Mouse (Mus musculus) myocyte (in vitro differentiated cells): ENCODE results near the gene Plxnd1. TPM values are rescaled to one million over a fixed set of nuclear protein-coding genes. Genes with fewer than 3 reads are reported as not detected.

ENCODE experiments used
- H3K27me3 ChIP-seq: one replicate; pipeline ENCODE4 v1.6.1; 2011; ENCODE audit not compliant: control insufficient read depth, insufficient read depth, insufficient read length
- H3K36me3 ChIP-seq: one replicate; pipeline ENCODE4 v1.6.1; 2011; ENCODE audit not compliant: control insufficient read depth, insufficient read depth
- H3K4me2 ChIP-seq: one replicate; pipeline ENCODE4 v1.6.1; 2011; ENCODE audit warnings: low read depth, control low read depth
- H3K4me3 ChIP-seq: one replicate; pipeline ENCODE4 v1.5.1; 2011; ENCODE audit warnings: mild to moderate bottlenecking, control low read depth, moderate library complexity
- H3K79me2 ChIP-seq: one replicate; pipeline ENCODE4 v1.6.1; 2011; ENCODE audit not compliant: control insufficient read depth, insufficient read depth
- H3ac ChIP-seq: one replicate; pipeline ENCODE4 v1.6.1; 2011; ENCODE audit not compliant: control insufficient read depth, insufficient read length
- CEBPB ChIP-seq: IDR thresholded peaks from 2 replicates; pipeline ENCODE4 v1.6.1; 2011; ENCODE audit warnings: mild to moderate bottlenecking, moderate library complexity; ENCODE audit not compliant: poor library complexity, insufficient read depth, severe bottlenecking
- E2F4 ChIP-seq: IDR thresholded peaks from one replicate; pipeline ENCODE4 v1.6.1; 2011; ENCODE audit warnings: mild to moderate bottlenecking, control low read depth, moderate library complexity; ENCODE audit not compliant: insufficient read depth
- MAX ChIP-seq: IDR thresholded peaks from one replicate; pipeline ENCODE4 v1.6.1; 2011; ENCODE audit warnings: low read depth, mild to moderate bottlenecking, control low read depth
- MYOD1 ChIP-seq, 3 experiments: IDR thresholded peaks; one replicate each; pipeline ENCODE4 v1.6.1; 2011; ENCODE audit warnings: control low read depth in 2 of 3, low read depth in 2 of 3, mild to moderate bottlenecking in 2 of 3, moderate library complexity in 1 of 3; ENCODE audit not compliant: insufficient read length in 2 of 3, control insufficient read depth in 1 of 3
- MYOG ChIP-seq, 3 experiments: IDR thresholded peaks; one replicate each; pipeline ENCODE4 v1.6.1; 2011; ENCODE audit warnings: control low read depth in 2 of 3, low read depth in 2 of 3, mild to moderate bottlenecking in 2 of 3; ENCODE audit not compliant: insufficient read length in 2 of 3, control insufficient read depth in 1 of 3, insufficient read depth in 1 of 3
- POLR2A ChIP-seq: IDR thresholded peaks from one replicate; pipeline ENCODE4 v1.6.1; 2011; ENCODE audit warnings: low read depth, mild to moderate bottlenecking, control low read depth, moderate library complexity; ENCODE audit not compliant: insufficient read length
- POLR2AphosphoS2 ChIP-seq: IDR thresholded peaks from one replicate; pipeline ENCODE4 v1.6.1; 2011; ENCODE audit warnings: low read depth, control low read depth; ENCODE audit not compliant: insufficient read length
- REST ChIP-seq: IDR thresholded peaks from one replicate; pipeline ENCODE4 v1.6.1; 2011; ENCODE audit warnings: mild to moderate bottlenecking, control low read depth, moderate library complexity; ENCODE audit not compliant: insufficient read depth, insufficient read length
- SRF ChIP-seq: IDR thresholded peaks from one replicate; pipeline ENCODE4 v1.6.1; 2011; ENCODE audit warnings: low read depth; ENCODE audit not compliant: control insufficient read depth, insufficient read length
- TCF12 ChIP-seq: IDR thresholded peaks from one replicate; pipeline ENCODE4 v1.6.1; 2011; ENCODE audit warnings: mild to moderate bottlenecking, control low read depth; ENCODE audit not compliant: poor library complexity, insufficient read depth, severe bottlenecking
- TCF3 ChIP-seq: IDR thresholded peaks from one replicate; pipeline ENCODE4 v1.6.1; 2011; ENCODE audit warnings: low read depth, control low read depth; ENCODE audit not compliant: insufficient read length
- USF1 ChIP-seq: IDR thresholded peaks from one replicate; pipeline ENCODE4 v1.6.1; 2011; ENCODE audit warnings: low read depth, mild to moderate bottlenecking, control low read depth, moderate library complexity
- polyA plus RNA-seq: library from polyadenylated mRNA; unstranded; fragments of >200 nt; fragmentation: generic; extraction: Trizol; gene quantifications from one replicate; pipeline ENCODE4 v1.2.1, GENCODE M21; 2012; ENCODE audit warnings: missing spikeins

Plxnd1 gene
- polyA plus RNA-seq, 1 experiment, result 39.4 TPM

GRCm38 (mm10) chr6:115956922-115957601 is 37.7 kb downstream of the Plxnd1 start:
- Histone ChIP-seq H3K36me3 (peaks cover 4% of the 10 kb centered on the region), H3K27me3 (no peaks in the 10 kb centered on the region), H3K79me2 (no peaks in the 10 kb centered on the region), H3ac (no peak overlapping the region), H3K4me2 (no peak overlapping the region), H3K4me3 (no peak overlapping the region)
- no peak for TF ChIP-seq MYOD1 (IDR thresholded peaks at IDR 0.05; ENCODE audit: control insufficient read depth in 1 of 3, insufficient read length in 2 of 3, low read depth in 2 of 3)
- TF ChIP-seq TCF3, result no peak
- TF ChIP-seq MAX, result no peak
- no peak for TF ChIP-seq E2F4
- no peak for TF ChIP-seq REST
- no peak for TF ChIP-seq POLR2A
- no peak for TF ChIP-seq SRF
- no peak for TF ChIP-seq MYOG (IDR thresholded peaks at IDR 0.05; ENCODE audit: control insufficient read depth in 1 of 3, insufficient read depth in 1 of 3, insufficient read length in 2 of 3, low read depth in 2 of 3)
- TF ChIP-seq POLR2AphosphoS2, result no peak

- TF ChIP-seq REST (no peak), TCF12 (no peak), E2F4 (no peak), MYOG (IDR thresholded peaks at IDR 0.05; ENCODE audit: control insufficient read depth in 1 of 3, insufficient read depth in 1 of 3, insufficient read length in 2 of 3, low read depth in 2 of 3) (no peak), SRF (no peak), POLR2AphosphoS2 (no peak), TCF3 (no peak), MYOD1 (IDR thresholded peaks at IDR 0.05; ENCODE audit: control insufficient read depth in 1 of 3, insufficient read length in 2 of 3, low read depth in 2 of 3) (no peak), MAX (no peak), POLR2A (no peak), CEBPB (no peak), USF1 (no peak)
Observed at GRCm38 (mm10) chr6:115956418-115956921, 38.3 kb downstream of the Plxnd1 start.

GRCm38 (mm10) chr6:115955664-115956063 is 39.1 kb downstream of the Plxnd1 start:
- H3K27me3 ChIP-seq, result no peaks in the 10 kb centered on the region
- H3ac ChIP-seq, result no peak overlapping the region
- no peak overlapping the region for H3K4me2 ChIP-seq
- H3K4me3 ChIP-seq, result no peak overlapping the region
- TF ChIP-seq MYOG (IDR thresholded peaks at IDR 0.05; ENCODE audit: control insufficient read depth in 1 of 3, insufficient read depth in 1 of 3, insufficient read length in 2 of 3, low read depth in 2 of 3) (peak in 1 of 3 experiments; percentile 24), USF1 (no peak), MYOD1 (IDR thresholded peaks at IDR 0.05; ENCODE audit: control insufficient read depth in 1 of 3, insufficient read length in 2 of 3, low read depth in 2 of 3) (peak in 2 of 3 experiments; percentile 48 to 56), TCF12 (no peak)
- no peaks in the 10 kb centered on the region for H3K79me2 ChIP-seq
- H3K36me3 ChIP-seq, result peaks cover 4% of the 10 kb centered on the region

More at GRCm38 (mm10) chr6:115956418-115956921, 38.3 kb downstream of the Plxnd1 start:
- Histone ChIP-seq H3ac (no peak overlapping the region), H3K4me3 (no peak overlapping the region), H3K27me3 (no peaks in the 10 kb centered on the region), H3K79me2 (no peaks in the 10 kb centered on the region), H3K36me3 (peaks cover 4% of the 10 kb centered on the region), H3K4me2 (no peak overlapping the region)

- Histone ChIP-seq H3K36me3 (peaks cover 4% of the 10 kb centered on the region), H3K79me2 (no peaks in the 10 kb centered on the region), H3K4me3 (no peak overlapping the region), H3K4me2 (no peak overlapping the region), H3K27me3 (no peaks in the 10 kb centered on the region), H3ac (no peak overlapping the region)
- TF ChIP-seq E2F4 (no peak), MYOD1 (IDR thresholded peaks at IDR 0.05; ENCODE audit: control insufficient read depth in 1 of 3, insufficient read length in 2 of 3, low read depth in 2 of 3) (peak in 2 of 3 experiments; percentile 73 to 74), MAX (no peak), REST (no peak), TCF3 (no peak), MYOG (IDR thresholded peaks at IDR 0.05; ENCODE audit: control insufficient read depth in 1 of 3, insufficient read depth in 1 of 3, insufficient read length in 2 of 3, low read depth in 2 of 3) (peak in 1 of 3 experiments; percentile 59), CEBPB (no peak), SRF (no peak)
Observed at GRCm38 (mm10) chr6:115955169-115955568, 39.6 kb downstream of the Plxnd1 start.

GRCm38 (mm10) chr6:115954506-115955074 is 40.2 kb downstream of the Plxnd1 start:
- Histone ChIP-seq H3K4me3 (no peak overlapping the region), H3K27me3 (no peaks in the 10 kb centered on the region), H3K79me2 (no peaks in the 10 kb centered on the region), H3ac (no peak overlapping the region), H3K4me2 (no peak overlapping the region), H3K36me3 (peaks cover 4% of the 10 kb centered on the region)
- TF ChIP-seq POLR2A (no peak), POLR2AphosphoS2 (no peak), REST (no peak), MAX (no peak), E2F4 (no peak), SRF (no peak), USF1 (no peak), TCF12 (no peak), MYOD1 (IDR thresholded peaks at IDR 0.05; ENCODE audit: control insufficient read depth in 1 of 3, insufficient read length in 2 of 3, low read depth in 2 of 3) (no peak), TCF3 (no peak), MYOG (IDR thresholded peaks at IDR 0.05; ENCODE audit: control insufficient read depth in 1 of 3, insufficient read depth in 1 of 3, insufficient read length in 2 of 3, low read depth in 2 of 3) (no peak), CEBPB (no peak)
